Mouse (Mus musculus) central nervous system, embryonic 18 days (tissue): Measurements from ENCODE around the gene Terf2. TPM values are rescaled to one million over a fixed set of nuclear protein-coding genes. Genes with fewer than 3 reads are reported as not detected.

ENCODE experiments used
- polyA plus RNA-seq: library from polyadenylated mRNA; depleted of rRNA; stranded (reverse); fragments of >200 nt; gene quantifications from 2 replicates; pipeline ENCODE4 v1.2.3, GENCODE M21; 2012; rRNA removed

Terf2 gene
- 39.5 and 42.7 TPM in 2 replicates for polyA plus RNA-seq

DNA sequence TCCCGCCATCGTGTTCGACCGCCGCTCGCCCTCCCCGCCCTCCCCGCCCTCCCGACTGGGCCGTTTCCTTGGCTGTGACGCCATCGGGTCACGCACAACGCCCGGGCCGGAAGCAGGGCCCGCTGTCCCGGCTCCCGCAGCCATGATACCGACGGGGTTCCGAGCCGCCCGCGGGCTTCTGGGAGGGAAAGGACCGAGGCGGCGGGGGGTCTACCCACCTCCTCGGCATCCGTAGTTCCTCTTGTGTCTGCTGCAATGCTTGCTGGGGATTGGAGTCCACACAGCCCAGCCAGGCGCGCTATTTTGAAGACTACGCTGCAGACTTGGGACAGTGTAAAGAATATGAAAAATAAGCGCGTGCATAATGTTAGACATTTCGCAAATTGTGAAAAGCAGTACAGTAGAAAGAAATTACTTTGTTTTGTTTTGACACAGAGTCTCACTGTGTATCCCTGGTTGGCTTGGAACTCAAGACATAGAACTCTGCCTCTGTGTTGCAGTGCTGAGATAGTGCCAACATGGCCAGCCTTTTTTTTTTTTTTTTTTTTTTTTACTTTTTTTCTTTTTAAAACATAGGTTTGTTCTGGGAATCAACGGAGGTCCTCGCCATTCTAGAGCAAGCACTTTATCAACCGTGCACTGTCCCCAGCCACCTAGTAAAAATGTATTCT is at the start of gene Terf2:
Gene Terf2, minus strand, starts transcription at position 182 of the 671 bp plus-strand sequence.

DNA sequence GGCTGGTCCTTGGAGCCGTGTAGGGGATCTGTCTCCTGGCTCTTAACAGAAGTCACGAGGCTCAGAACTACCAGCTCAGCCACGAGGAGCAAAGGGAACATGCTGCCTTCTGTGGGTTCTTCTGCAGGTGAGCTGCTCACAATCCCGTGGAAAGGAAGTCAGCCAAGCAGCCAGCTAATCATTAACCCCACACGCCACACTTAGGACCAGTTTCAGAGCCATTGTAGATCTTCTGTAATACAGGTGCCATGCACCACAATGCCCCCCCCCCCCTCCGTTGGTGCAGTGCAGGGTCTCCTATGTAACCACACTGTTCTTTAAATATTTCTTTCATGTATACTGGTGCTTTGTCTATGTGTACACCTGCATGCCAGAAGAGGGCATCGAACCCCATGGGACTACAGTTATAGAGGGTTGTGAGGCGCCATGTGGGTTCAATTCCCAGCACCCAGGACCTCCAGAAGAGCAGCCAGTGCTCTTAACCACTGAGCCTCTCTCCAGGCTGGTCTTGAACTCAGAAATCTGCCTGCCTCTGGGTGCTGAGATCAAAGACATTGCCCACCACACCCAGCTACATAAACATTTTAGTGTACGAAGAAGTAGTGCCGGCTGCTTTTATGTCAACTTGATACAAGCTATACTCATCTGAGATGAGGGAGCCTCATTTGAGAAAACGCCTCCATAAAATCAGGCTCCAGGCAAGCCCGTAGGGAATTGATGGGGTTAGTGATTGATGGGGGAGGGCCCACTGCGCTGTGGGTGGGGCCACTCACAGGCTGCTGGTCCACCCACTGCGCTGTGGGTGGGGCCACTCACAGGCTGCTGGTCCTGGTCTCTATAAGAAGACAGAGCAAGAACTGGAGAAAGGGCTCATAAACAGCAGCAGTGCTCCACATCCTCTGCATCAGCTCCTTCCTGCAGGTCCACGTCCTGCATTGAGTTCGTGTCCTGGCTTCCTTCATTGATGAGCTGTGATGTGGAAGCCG is 30.5 kb downstream of the Terf2 start, which contains the start of gene Tmed6:
Gene Tmed6, minus strand, starts transcription at position 134 of the 986 bp plus-strand sequence.

GRCm38 (mm10) chr8:107056076-107056972 is 40.0 kb downstream of the Terf2 start, which contains the start of the genes Cog8 and Nip7:
Gene Cog8 (minus strand): TSS chr8:107056689.
Gene Nip7 (plus strand): TSS chr8:107056877.

DNA sequence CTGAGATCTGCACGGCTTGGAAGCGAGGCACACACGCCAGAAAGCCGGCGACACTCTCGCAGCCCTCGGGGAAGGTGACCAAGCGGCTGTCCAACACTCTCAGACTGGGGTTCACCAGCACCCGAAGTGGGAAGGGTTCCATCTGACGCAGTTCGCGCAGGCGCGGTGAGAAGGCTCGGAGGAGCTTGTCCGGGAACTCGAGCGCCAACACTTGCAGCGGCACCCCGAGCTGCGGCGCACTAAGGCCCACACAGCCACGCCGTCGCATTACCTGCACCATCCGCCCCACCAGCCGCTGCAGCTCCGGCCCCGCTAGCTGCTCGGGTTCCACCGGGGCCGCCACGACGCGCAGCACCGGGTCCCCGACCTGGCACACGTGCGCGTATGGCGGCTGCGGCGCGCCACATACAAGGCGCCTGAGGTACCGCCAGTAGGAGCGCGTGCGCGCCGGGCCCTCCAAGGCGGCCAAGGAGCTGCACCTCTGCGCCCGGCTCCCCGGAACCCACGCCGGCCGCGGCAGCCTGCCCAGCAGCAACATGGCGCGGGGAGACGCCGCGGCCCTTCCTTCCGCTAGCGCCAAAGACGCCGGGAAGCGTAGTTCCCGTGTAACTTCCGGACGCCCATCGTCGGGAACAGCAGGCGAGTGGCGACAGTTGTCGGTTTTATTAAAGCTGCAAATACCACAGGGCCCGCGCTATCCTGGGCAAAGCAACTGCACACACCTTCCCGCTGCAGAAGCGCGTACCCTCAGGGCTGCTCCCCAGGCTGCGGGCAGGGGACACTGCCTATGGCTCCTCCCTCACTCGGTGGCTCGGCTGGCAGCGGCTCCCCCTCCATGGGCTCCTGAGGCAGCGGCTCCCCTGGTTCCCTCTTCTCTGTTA is 48.0 kb downstream of the Terf2 start, which contains the start of gene Pdf:
Gene Pdf, minus strand, starts transcription at position 554 of the 881 bp plus-strand sequence.

GRCm38 (mm10) chr8:107030650-107031576 is 65.4 kb downstream of the Terf2 start, which contains the start of gene Vps4a:
Gene Vps4a (plus strand): TSS chr8:107031222.

Other genes starting within 250 kb of the Terf2 start
- 9.6 and 10.7 TPM in 2 replicates for gene Has3, start 226.3 kb downstream of the Terf2 start, polyA plus RNA-seq
- 37.3 and 38.0 TPM in 2 replicates for gene Utp4, start 202.9 kb downstream of the Terf2 start, polyA plus RNA-seq
- 4.1 and 5.0 TPM in 2 replicates for gene Sntb2, start 160.8 kb downstream of the Terf2 start, polyA plus RNA-seq
- 102 and 108 TPM in 2 replicates for gene Vps4a, start 65.3 kb downstream of the Terf2 start, polyA plus RNA-seq
- 26.0 and 27.5 TPM in 2 replicates for gene Pdf, start 47.9 kb downstream of the Terf2 start, polyA plus RNA-seq
- gene Cog8, start 39.9 kb downstream of the Terf2 start, polyA plus RNA-seq: 44.9 and 47.7 TPM in 2 replicates
- gene Nip7, start 39.7 kb downstream of the Terf2 start, polyA plus RNA-seq: 69.9 and 80.6 TPM in 2 replicates
- not detected in 2 replicates for gene Tmed6, start 30.9 kb downstream of the Terf2 start, polyA plus RNA-seq
- 96.2 and 104 TPM in 2 replicates for gene Cyb5b, start 54.1 kb upstream of the Terf2 start, polyA plus RNA-seq
- gene Nfat5, start 196.9 kb upstream of the Terf2 start, polyA plus RNA-seq: 28.1 and 30.4 TPM in 2 replicates